Mouse (Mus musculus): ENCODE measurements at regions not wholly inside any gene's neighbourhood (a gene's known extent, or its start where the extent isn't known, plus 50 kb on each side); places are given as distances from the start of the nearest gene placed in this dataset.

DNA sequence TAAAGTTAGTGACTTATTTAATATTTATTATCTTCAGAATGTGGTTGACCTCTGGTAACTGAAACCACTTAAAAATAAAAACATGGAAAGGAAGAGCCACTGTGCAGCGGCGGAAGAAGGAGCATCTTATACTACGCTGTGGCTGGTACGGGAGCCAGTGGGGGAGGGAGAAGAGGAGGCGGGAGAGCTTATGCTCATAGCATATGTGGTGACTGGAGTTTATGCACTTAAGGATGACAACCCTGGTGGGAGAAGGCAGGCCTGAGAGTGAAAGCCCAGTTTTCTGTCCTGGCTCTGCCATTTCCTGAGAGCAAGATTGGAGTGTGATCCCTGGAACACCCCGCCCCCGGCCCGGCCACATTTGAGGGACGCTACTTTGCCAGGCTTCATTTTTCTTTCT, 145.5 kb downstream of the Tsen15 start:
- DNase-seq: no peak

DNA sequence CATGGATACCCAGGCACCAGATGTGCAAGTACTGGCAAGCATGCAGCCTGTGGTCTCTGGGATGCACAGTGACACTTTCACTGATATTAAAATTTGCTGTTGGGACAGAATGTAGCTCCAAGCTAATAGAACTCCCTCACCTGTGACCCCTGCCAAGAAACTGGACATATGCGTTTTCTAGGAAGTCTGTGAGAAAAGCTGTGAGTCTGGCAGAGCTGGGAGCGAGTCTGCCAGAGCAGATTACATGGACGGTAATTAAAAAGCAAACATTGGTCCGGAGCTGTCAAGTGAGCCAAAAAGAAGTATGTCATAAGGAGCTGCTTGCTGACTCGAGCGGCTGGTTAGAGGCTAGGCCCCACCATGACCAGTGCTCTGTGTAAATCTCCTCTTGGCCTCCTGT, 147.1 kb downstream of the Tsen15 start:
- DNase-seq: peak in 1 of 2 experiments; percentile 7

DNA sequence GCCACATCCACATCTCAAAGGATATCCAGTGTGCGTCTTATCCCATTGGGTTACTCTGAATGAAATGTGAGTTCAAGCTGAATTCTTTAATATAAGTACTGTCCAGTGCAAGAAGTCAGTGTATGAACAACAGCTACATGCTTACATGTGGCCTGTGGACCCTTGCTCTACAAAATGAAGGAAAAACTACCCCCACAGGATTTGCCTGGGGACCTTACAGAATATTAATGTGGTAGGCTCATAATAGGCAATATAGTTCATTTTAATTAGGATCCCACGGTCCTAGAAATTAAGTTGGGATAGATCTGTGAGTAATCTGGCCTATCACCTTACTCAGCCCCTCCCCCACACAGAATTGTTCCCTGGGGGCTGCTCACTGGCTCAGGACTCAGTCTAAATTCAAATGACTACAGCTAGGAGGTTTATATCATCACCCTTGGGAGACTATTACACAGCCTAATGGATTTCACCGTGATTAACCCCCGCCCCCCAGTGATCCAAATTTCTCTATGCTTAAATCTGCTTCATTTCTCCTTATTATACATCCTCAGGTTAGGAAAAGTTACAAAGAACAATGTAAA, 145.4 kb upstream of the 1700025G04Rik start:
- DNase-seq: no peak

DNA sequence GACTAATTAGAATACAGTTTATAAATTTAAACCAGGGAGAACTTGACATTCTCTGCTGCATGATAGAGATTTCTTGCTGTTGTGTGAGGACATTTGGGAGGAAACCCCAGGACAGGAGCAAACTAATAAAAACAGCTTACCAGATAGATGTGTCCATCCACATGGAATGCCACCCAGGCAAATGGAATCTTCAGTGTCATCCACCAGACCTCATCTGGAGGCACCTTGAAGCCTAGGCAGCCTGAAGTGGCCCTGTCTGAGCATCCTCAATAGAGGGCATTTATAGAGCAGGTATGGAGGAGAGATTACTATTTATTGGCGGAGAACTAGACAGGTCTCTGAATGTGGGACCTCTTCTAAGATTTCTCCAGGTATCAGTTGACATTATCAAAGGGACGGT, 144.8 kb upstream of the 1700025G04Rik start:
- no peak for DNase-seq

DNA sequence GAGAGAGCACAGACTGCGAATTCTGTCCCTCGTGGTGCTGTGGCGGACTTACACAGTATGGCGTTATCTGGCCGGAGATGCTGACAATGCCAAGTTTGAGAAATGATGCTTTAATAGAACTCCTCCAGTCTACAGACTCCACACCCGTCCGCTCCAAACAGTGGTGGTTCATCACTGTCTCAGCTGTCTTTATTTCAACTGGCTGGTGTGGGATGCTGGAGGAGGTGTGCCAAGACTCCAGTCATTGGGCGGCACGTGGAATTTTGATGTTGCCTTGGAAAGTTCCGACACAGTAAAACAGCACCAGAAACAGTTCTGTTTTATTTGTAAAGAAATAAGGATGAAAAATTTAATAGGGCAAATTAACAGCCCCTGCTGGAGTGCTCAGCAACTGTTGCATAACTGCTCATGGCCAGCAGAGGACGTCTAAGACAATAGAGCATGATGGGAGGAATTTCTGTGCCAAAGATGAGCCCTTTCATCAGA, 141.8 kb upstream of the 1700025G04Rik start:
- peak in 1 of 2 experiments; percentile 12 for DNase-seq

DNA sequence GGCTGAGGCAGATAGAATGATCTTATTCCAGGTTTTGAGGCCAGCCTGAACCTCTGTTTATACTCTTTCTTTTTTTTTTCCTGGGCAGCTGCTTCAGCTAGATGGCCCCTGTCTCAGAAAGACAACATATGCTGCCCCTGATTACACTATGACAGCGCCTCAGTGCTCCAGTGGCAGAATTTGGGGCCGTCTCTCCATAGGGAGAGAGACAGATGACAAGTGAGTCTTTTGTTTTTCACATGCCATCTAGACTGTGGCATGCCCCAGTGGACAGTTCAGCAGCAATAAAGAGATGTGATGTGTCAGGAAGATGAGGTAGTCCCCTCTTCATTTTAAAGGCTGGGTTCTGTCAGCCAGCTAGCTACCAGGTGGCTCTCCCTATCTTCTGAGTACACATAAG, 139.8 kb upstream of the 1700025G04Rik start:
- no peak for DNase-seq

DNA sequence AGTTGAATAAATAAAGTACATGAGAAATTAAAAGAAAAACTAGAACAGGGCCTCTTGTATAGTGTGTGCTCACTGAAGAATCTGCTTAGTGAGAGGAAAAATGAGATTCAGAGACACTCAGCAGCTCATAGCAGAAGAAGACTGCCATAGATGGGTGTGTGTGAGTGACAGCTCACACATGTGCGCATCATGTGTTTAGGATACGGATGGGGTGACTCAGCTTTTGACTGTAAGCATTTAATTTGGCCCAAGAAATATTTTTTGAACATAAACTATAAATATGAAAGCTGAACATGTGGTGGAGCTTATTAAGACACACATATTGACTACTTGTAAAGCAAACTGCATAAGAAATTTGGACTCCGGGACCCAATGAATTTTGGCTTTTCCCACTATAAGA, 136.1 kb upstream of the 1700025G04Rik start:
- DNase-seq: no peak

- DNase-seq: no peak
These were observed 133.7 kb upstream of the 1700025G04Rik start for GRCm38 (mm10) chr1:152223666-152224065.

- no peak for DNase-seq
These were observed 131.1 kb upstream of the 1700025G04Rik start for GRCm38 (mm10) chr1:152220804-152221565.

- DNase-seq: peak; percentile 12 to 14
These were observed 129.8 kb upstream of the 1700025G04Rik start for GRCm38 (mm10) chr1:152219752-152220151.

- peak in 1 of 2 experiments; percentile 7 for DNase-seq
These were observed 127.5 kb upstream of the 1700025G04Rik start for GRCm38 (mm10) chr1:152217404-152217803.

DNA sequence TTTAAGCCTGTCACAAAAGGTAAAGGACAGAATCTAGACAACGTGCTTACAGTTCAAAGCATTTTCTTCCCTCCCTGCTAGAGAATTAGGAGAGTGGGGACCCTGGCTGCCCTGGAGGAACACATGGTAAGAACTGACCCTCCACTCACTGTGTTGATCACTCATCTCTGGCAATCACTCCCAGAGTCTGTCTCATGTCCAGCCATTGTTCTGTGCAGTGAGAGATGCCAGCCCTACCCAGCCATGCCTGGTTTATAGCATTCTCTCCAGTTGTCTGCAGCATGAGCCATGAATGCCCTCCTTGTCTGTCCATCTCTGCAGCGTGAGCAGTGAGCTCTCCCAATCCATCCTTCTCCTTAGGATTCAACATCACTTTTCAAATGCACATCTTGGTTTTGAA, 124.5 kb upstream of the 1700025G04Rik start:
- DNase-seq: no peak

GRCm38 (mm10) chr1:152203187-152203586, 113.3 kb upstream of the 1700025G04Rik start:
- no peak for DNase-seq

DNA sequence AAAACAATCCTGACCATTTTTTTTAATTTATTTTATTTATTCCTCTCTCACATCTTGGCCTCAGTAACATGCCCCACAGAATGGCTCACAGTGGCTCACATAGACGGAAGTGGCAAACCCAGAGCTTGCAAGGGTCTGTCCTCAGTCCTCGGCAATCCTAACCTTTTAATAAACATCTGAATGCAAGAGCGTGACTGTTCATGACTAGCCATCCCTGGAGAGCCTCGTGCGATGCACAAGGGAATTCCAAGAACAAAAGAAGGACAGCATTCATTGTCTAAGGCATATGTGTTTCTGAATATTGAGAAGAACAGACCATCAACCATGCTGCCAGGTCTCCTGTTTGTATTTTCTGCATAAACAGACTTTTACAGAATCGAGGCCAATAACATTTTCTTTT, 98.8 kb upstream of the 1700025G04Rik start:
- no peak for DNase-seq

DNA sequence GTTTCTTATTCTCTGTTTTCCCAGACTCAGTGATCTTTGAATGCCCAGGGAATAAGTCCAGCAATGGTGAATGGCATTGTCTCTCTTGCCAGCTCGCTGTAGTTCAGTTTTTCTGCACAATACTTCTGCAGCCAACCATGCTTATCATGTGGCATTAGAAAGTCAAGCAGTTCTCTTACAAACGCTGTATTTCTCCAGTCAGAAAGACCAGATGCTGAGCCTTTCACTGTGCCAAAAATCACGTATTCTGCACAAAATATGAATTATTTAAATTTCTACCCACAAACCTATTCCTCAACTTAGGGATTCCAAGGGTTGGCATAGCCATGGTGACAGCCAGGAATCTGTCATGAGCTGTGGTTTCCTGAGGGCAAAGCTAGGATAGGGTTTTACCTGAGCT, 95.0 kb upstream of the 1700025G04Rik start:
- DNase-seq: no peak

DNA sequence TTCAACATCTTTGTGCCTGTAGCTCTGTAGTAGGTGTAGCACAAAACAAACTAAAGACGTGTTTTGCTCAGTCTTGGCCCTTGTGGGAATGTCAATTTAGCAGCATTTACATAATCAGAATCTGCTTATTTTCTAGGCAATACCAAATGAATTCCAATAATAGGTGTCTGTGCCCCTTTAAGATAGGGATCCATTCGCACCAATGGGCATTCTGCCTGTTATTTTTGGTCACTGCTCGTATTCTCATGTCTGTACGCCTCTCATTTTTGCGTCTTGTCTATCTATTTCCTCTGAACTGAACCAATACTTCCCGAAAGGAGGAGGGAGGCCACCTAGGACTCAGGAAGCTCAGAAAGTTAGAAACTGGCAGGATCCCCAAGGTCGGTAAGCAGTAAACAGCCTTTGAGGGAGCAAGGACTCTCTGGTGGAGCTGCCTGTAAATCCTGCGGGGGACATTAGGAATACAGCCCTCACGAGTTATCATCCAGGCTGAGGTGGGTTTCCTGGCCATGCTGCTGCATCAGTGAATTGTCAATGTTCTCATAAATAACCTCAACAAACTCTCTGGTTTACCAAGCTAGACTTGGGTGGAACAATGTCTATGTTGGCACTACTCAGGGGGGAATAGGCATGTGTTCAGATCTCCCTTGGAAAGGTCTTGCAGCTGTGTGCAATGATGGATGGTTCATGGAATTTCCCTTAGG, 86.5 kb upstream of the 1700025G04Rik start:
- DNase-seq: no peak

DNA sequence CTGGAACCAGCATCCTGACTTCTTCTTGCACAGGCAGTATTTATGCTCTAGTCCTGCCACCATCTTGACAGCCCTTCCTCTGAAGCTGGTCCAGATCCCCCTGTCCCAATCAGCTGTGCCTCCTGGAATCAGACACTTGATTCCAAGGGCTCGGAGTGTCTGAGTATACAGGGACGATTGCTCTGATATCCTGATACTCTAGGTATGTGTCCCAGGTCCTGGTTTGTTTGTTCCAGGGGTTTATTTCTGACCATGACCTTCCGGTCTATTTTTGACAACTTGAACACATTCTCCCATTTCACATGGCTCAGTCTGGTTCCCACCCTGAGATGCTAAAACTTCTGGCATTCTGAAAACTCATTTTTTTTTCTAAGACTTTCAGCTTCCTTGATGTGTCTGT, 85.8 kb upstream of the 1700025G04Rik start:
- no peak for DNase-seq

DNA sequence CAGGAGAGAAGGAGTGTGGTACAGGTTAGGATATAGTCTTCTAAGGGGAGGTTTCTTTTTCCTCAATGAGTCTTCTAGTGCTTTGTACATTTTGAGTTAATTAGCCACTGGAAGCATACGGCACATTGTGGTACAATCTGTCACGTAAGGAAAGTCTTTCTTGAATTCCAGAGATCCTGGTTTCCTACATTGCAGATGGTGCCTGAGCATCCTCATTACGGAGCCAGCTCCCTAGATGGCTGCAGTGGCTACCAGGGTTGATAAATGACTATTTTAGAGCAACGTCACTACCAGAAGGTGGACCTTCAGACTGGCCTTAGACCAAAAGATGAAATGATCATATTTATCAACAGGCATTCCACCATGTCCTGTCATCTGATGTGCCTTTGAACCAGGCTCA, 84.5 kb upstream of the 1700025G04Rik start:
- no peak for DNase-seq

GRCm38 (mm10) chr1:152171034-152171790, 81.3 kb upstream of the 1700025G04Rik start:
- peak; percentile 79 to 81 for DNase-seq

- no peak for DNase-seq
These were observed 80.7 kb upstream of the 1700025G04Rik start for GRCm38 (mm10) chr1:152170583-152170982.

GRCm38 (mm10) chr1:152169508-152169907, 79.6 kb upstream of the 1700025G04Rik start:
- DNase-seq: no peak

GRCm38 (mm10) chr1:152168284-152168683, 78.4 kb upstream of the 1700025G04Rik start:
- peak; percentile 60 to 62 for DNase-seq

- no peak for DNase-seq
These were observed 77.8 kb upstream of the 1700025G04Rik start for GRCm38 (mm10) chr1:152167716-152168115.
